Mouse (Mus musculus) cerebellum, adult 11-12 months (tissue): ENCODE measurements around the gene Prkd1.

ENCODE experiments used
- DNase-seq: peaks from one replicate; pipeline ENCODE4 v3.0.0; 2022

The Prkd1 gene

GRCm38 (mm10) chr12:50554214-50554613, 94.7 kb downstream of the Prkd1 start:
- no peak for DNase-seq

GRCm38 (mm10) chr12:50549860-50550555, 98.9 kb downstream of the Prkd1 start:
- peak; percentile 5 for DNase-seq

GRCm38 (mm10) chr12:50546394-50546793, 102.5 kb downstream of the Prkd1 start:
- DNase-seq = no peak

- no peak for DNase-seq
Measured at GRCm38 (mm10) chr12:50545610-50545919, 103.3 kb downstream of the Prkd1 start.

- DNase-seq = no peak
Measured at GRCm38 (mm10) chr12:50544855-50545609, 103.9 kb downstream of the Prkd1 start.

GRCm38 (mm10) chr12:50540793-50541192, 108.1 kb downstream of the Prkd1 start:
- no peak for DNase-seq

- no peak for DNase-seq
Measured at GRCm38 (mm10) chr12:50538296-50538965, 110.5 kb downstream of the Prkd1 start.

- DNase-seq = no peak
Measured at GRCm38 (mm10) chr12:50537761-50538160, 111.1 kb downstream of the Prkd1 start.

- DNase-seq = no peak
Measured at GRCm38 (mm10) chr12:50537006-50537405, 111.9 kb downstream of the Prkd1 start.

- no peak for DNase-seq
Measured at GRCm38 (mm10) chr12:50528633-50529032, 120.3 kb downstream of the Prkd1 start.

- DNase-seq = no peak
Measured at GRCm38 (mm10) chr12:50524061-50524460, 124.8 kb downstream of the Prkd1 start.

- DNase-seq = no peak
Measured at GRCm38 (mm10) chr12:50514526-50514925, 134.4 kb downstream of the Prkd1 start.

- DNase-seq = no peak
Measured at GRCm38 (mm10) chr12:50511486-50512225, 137.2 kb downstream of the Prkd1 start.

- DNase-seq = no peak
Measured at GRCm38 (mm10) chr12:50508762-50509161, 140.1 kb downstream of the Prkd1 start.

- DNase-seq = no peak
Measured at GRCm38 (mm10) chr12:50499796-50500504, 148.9 kb downstream of the Prkd1 start.

GRCm38 (mm10) chr12:50496006-50496405, 152.9 kb downstream of the Prkd1 start:
- DNase-seq = no peak

GRCm38 (mm10) chr12:50479784-50480183, 169.1 kb downstream of the Prkd1 start:
- no peak for DNase-seq

- no peak for DNase-seq
Measured at GRCm38 (mm10) chr12:50457151-50457550, 191.7 kb downstream of the Prkd1 start.

GRCm38 (mm10) chr12:50451761-50452160, 197.1 kb downstream of the Prkd1 start:
- no peak for DNase-seq

- no peak for DNase-seq
Measured at GRCm38 (mm10) chr12:50436660-50437059, 212.2 kb downstream of the Prkd1 start.

- DNase-seq = no peak
Measured at GRCm38 (mm10) chr12:50430129-50430703, 218.7 kb downstream of the Prkd1 start.

GRCm38 (mm10) chr12:50352404-50352803, 296.5 kb downstream of the Prkd1 start:
- no peak for DNase-seq
